Mouse (Mus musculus) CH12.LX (cell line): ENCODE data around the gene Atrnl1. TPM values are rescaled to one million over a fixed set of nuclear protein-coding genes. Genes with fewer than 3 reads are reported as not detected.

Source experiments
- DNase-seq: peaks from one replicate; pipeline ENCODE4 v3.0.0-alpha.2; 2013; ENCODE audit errors: extremely low read depth
- H3K27ac ChIP-seq: 2 replicates; pipeline ENCODE4 v1.5.1; 2012; ENCODE audit warnings: low read depth, mild to moderate bottlenecking, control low read depth, moderate library complexity; ENCODE audit not compliant: insufficient read depth
- H3K27me3 ChIP-seq: replicated peaks from 2 replicates; pipeline ENCODE3; 2012; ENCODE audit warnings: inconsistent platforms
- H3K36me3 ChIP-seq, 2 experiments: replicated peaks in 1 of 2; 2 replicates each; pipeline versions ENCODE3 to v1.6.1; 2012; ENCODE audit warnings: inconsistent platforms in 1 of 2, low read length in 1 of 2, mild to moderate bottlenecking in 1 of 2, mixed read lengths in 1 of 2, moderate library complexity in 1 of 2; ENCODE audit not compliant: control insufficient read depth in 1 of 2, insufficient read depth in 1 of 2
- H3K4me1 ChIP-seq, 2 experiments: 2 replicates each; pipeline ENCODE4 v1.6.1; 2012; ENCODE audit warnings: inconsistent platforms in 1 of 2, moderate library complexity in 1 of 2; ENCODE audit not compliant: insufficient read depth in 2 of 2, control insufficient read depth in 1 of 2
- H3K4me2 ChIP-seq: 2 replicates; pipeline ENCODE4 v1.6.1; 2012; ENCODE audit warnings: low read depth, mild to moderate bottlenecking, control low read depth; ENCODE audit not compliant: poor library complexity, insufficient read depth, severe bottlenecking
- H3K4me3 ChIP-seq, 3 experiments: fragments of 150-350 bp in 1 of 3; sonication (generic) in 1 of 3; replicated peaks in 1 of 3; 2 replicates each; pipeline versions ENCODE3 to v1.5.1; 2011 to 2012; ENCODE audit warnings: low read depth in 2 of 3, low read length in 2 of 3, mild to moderate bottlenecking in 2 of 3, moderate library complexity in 2 of 3, control low read depth in 1 of 3, improper control_type of control experiment in 1 of 3, inconsistent platforms in 1 of 3, mixed read lengths in 1 of 3; ENCODE audit not compliant: poor library complexity in 1 of 3
- H3K79me2 ChIP-seq: replicated peaks from 2 replicates; pipeline ENCODE4 v1.6.1; 2012; ENCODE audit warnings: mild to moderate bottlenecking, moderate library complexity; ENCODE audit not compliant: control insufficient read depth, poor library complexity, insufficient read depth, severe bottlenecking; ENCODE audit errors: extremely low read depth
- H3K9ac ChIP-seq: 2 replicates; pipeline ENCODE4 v1.6.1; 2012; ENCODE audit warnings: low read depth, mild to moderate bottlenecking, control low read depth, moderate library complexity; ENCODE audit not compliant: insufficient read depth
- H3K9me3 ChIP-seq: replicated peaks from 2 replicates; pipeline ENCODE3; 2012; ENCODE audit warnings: low read length, inconsistent platforms, mixed read lengths
- CHD1 ChIP-seq: IDR thresholded peaks from 2 replicates; pipeline ENCODE4 v1.6.1; 2012; ENCODE audit warnings: low read depth, low read length, improper control_type of control experiment, inconsistent platforms
- CTCF ChIP-seq, 2 experiments: IDR thresholded peaks in 1 of 2; conservative IDR thresholded peaks in 1 of 2; 2 replicates each; pipeline ENCODE4 v1.5.1; 2011 to 2012; ENCODE audit warnings: low read depth in 2 of 2, low read length in 2 of 2, improper control_type of control experiment in 1 of 2, inconsistent platforms in 1 of 2, mild to moderate bottlenecking in 1 of 2, moderate library complexity in 1 of 2
- E2F4 ChIP-seq: IDR thresholded peaks from 2 replicates; pipeline ENCODE4 v1.6.1; 2011; ENCODE audit warnings: low read depth, low read length, improper control_type of control experiment; ENCODE audit not compliant: insufficient replicate concordance
- ETS1 ChIP-seq: conservative IDR thresholded peaks from 2 replicates; pipeline ENCODE4 v1.6.1; 2012; ENCODE audit warnings: low read depth, mild to moderate bottlenecking, inconsistent platforms, low read length, improper control_type of control experiment, moderate library complexity
- HCFC1 ChIP-seq: IDR thresholded peaks from 2 replicates; pipeline ENCODE4 v1.6.1; 2012; ENCODE audit warnings: low read depth, mild to moderate bottlenecking, inconsistent platforms, low read length, improper control_type of control experiment
- KAT2A ChIP-seq: IDR thresholded peaks from 2 replicates; pipeline ENCODE4 v1.6.1; 2012; ENCODE audit warnings: low read length, improper control_type of control experiment, inconsistent platforms; ENCODE audit not compliant: insufficient replicate concordance
- MAFK ChIP-seq: IDR thresholded peaks from 2 replicates; pipeline ENCODE4 v1.6.1; 2011; ENCODE audit warnings: low read length, improper control_type of control experiment; ENCODE audit not compliant: insufficient replicate concordance
- MAX ChIP-seq: IDR thresholded peaks from 2 replicates; pipeline ENCODE4 v1.6.1; 2011; ENCODE audit warnings: low read length, improper control_type of control experiment
- MAZ ChIP-seq: IDR thresholded peaks from 2 replicates; pipeline ENCODE4 v1.6.1; 2012; ENCODE audit warnings: low read depth, mild to moderate bottlenecking, inconsistent platforms, low read length, improper control_type of control experiment, moderate library complexity
- MXI1 ChIP-seq: IDR thresholded peaks from 2 replicates; pipeline ENCODE4 v1.6.1; 2011; ENCODE audit warnings: mild to moderate bottlenecking, low read depth, low read length, improper control_type of control experiment
- MYC ChIP-seq: IDR thresholded peaks from 2 replicates; pipeline ENCODE4 v1.6.1; 2011; ENCODE audit warnings: low read depth, mild to moderate bottlenecking, improper control_type of control experiment, low read length
- NELFE ChIP-seq: IDR thresholded peaks from 2 replicates; pipeline ENCODE4 v1.6.1; 2011; ENCODE audit warnings: low read depth, low read length, improper control_type of control experiment
- NRF1 ChIP-seq: IDR thresholded peaks from 2 replicates; pipeline ENCODE4 v1.6.1; 2014; ENCODE audit warnings: low read depth, mild to moderate bottlenecking, inconsistent platforms, low read length, improper control_type of control experiment, moderate library complexity
- POLR2A ChIP-seq: IDR thresholded peaks from 2 replicates; pipeline ENCODE4 v1.6.1; 2011; ENCODE audit warnings: low read depth, mild to moderate bottlenecking, improper control_type of control experiment, low read length
- POLR2AphosphoS2 ChIP-seq: IDR thresholded peaks from 2 replicates; pipeline ENCODE4 v1.6.1; 2011; ENCODE audit warnings: low read depth, low read length, improper control_type of control experiment
- RCOR1 ChIP-seq: conservative IDR thresholded peaks from 2 replicates; pipeline ENCODE4 v1.6.1; 2012; ENCODE audit warnings: low read depth, mild to moderate bottlenecking, inconsistent platforms, low read length, improper control_type of control experiment
- SIN3A ChIP-seq: IDR thresholded peaks from 2 replicates; pipeline ENCODE4 v1.6.1; 2012; ENCODE audit warnings: low read length, improper control_type of control experiment, inconsistent platforms
- SMC3 ChIP-seq: IDR thresholded peaks from 2 replicates; pipeline ENCODE4 v1.6.1; 2011; ENCODE audit warnings: low read depth, low read length, improper control_type of control experiment
- TCF12 ChIP-seq: IDR thresholded peaks from 2 replicates; pipeline ENCODE4 v1.6.1; 2014; ENCODE audit warnings: low read depth, mild to moderate bottlenecking, inconsistent platforms, low read length, improper control_type of control experiment
- UBTF ChIP-seq: IDR thresholded peaks from 2 replicates; pipeline ENCODE4 v1.6.1; 2012; ENCODE audit warnings: low read depth, mild to moderate bottlenecking, inconsistent platforms, low read length, improper control_type of control experiment, moderate library complexity
- USF2 ChIP-seq: conservative IDR thresholded peaks from 2 replicates; pipeline ENCODE4 v1.6.1; 2011; ENCODE audit warnings: low read depth, low read length, improper control_type of control experiment
- ZC3H11A ChIP-seq: IDR thresholded peaks from 2 replicates; pipeline ENCODE4 v1.6.1; 2012; ENCODE audit warnings: low read depth, mild to moderate bottlenecking, inconsistent platforms, low read length, improper control_type of control experiment
- ZKSCAN1 ChIP-seq: IDR thresholded peaks from 2 replicates; pipeline ENCODE4 v1.6.1; 2012; ENCODE audit warnings: low read depth, inconsistent platforms, low read length, improper control_type of control experiment, borderline replicate concordance
- ZMIZ1 ChIP-seq: IDR thresholded peaks from 2 replicates; pipeline ENCODE4 v1.6.1; 2012; ENCODE audit warnings: low read depth, mild to moderate bottlenecking, inconsistent platforms, low read length, improper control_type of control experiment
- ZNF384 ChIP-seq: IDR thresholded peaks from 2 replicates; pipeline ENCODE4 v1.6.1; 2012; ENCODE audit warnings: low read depth, low read length, improper control_type of control experiment, inconsistent platforms
- dilution Hi-C: fragments of 300-500 bp; cut with MboI; formaldehyde crosslinking; loops from 2 replicates; pipeline ENCODE4 v1.14.3; 2020; ENCODE audit warnings: low sequenced_read_pairs; ENCODE audit not compliant: extremely low pct_unique_long_range_greater_than_20kb, extremely low pct_ligation_motif_present
- in situ Hi-C: fragments of 300-500 bp; cut with MboI; formaldehyde crosslinking; loops from 3 replicates; pipeline ENCODE4 v1.14.3; 2019; ENCODE audit warnings: low sequenced_read_pairs, low pct_ligation_motif_present, low pct_unique_long_range_greater_than_20kb, mixed read lengths
- polyA plus RNA-seq: library from polyadenylated mRNA; unstranded; fragments of >175 nt; gene quantifications from 2 replicates; pipeline ENCODE4 v1.2.1, GENCODE M21; 2012; ENCODE audit warnings: low read depth; ENCODE audit not compliant: insufficient read length
- total RNA-seq, 2 experiments: library from RNA; depleted of rRNA; stranded (reverse); fragments of 300-350 nt in 1 of 2; fragments of >200 nt in 1 of 2; gene quantifications; 2 replicates each; pipeline ENCODE4 v1.2.3; 2012 to 2014

Gene Atrnl1
- total and polyA plus RNA-seq, 3 experiments = 1.9 TPM

GRCm38 (mm10) chr19:58072846-58073245, 462.0 kb downstream of the Atrnl1 start:
- Histone ChIP-seq H3K4me3 (peak overlapping the region in 1 of 3 experiments; percentile 25), H3K9ac (no peak overlapping the region), H3K27ac (no peak overlapping the region), H3K9me3 (no peaks in the 10 kb centered on the region), H3K36me3 (no peaks in the 10 kb centered on the region), H3K4me2 (peak overlapping the region; percentile 54), H3K79me2 (no peaks in the 10 kb centered on the region), H3K27me3 (no peaks in the 10 kb centered on the region), H3K4me1 (peaks cover 7 to 24% of the 10 kb centered on the region in 2 experiments)
- in situ Hi-C loops (loop anchor here (25.0 kb wide), 1 partner anchor 389 kb away; the partner anchor contains the start of gene Gfra1), dilution Hi-C loops (no loop called here)
- DNase-seq = peak; percentile 50
- no peak for TF ChIP-seq MAX
- TF ChIP-seq E2F4 = no peak
- TF ChIP-seq ZMIZ1 = no peak
- no peak for TF ChIP-seq NRF1
- no peak for TF ChIP-seq ZNF384
- no peak for TF ChIP-seq UBTF
- TF ChIP-seq ZKSCAN1 = no peak
- TF ChIP-seq MYC = no peak
- no peak for TF ChIP-seq MAFK

GRCm38 (mm10) chr19:58075252-58075651, 464.4 kb downstream of the Atrnl1 start:
- dilution Hi-C loops = no loop called here
- in situ Hi-C loops = no loop called here

GRCm38 (mm10) chr19:58076961-58077371, 466.1 kb downstream of the Atrnl1 start:
- dilution Hi-C loops = no loop called here
- Histone ChIP-seq H3K9ac (no peak overlapping the region), H3K36me3 (no peaks in the 10 kb centered on the region), H3K4me1 (peaks cover 7 to 24% of the 10 kb centered on the region in 2 experiments), H3K4me3 (no peak overlapping the region), H3K27ac (no peak overlapping the region), H3K27me3 (no peaks in the 10 kb centered on the region), H3K9me3 (no peaks in the 10 kb centered on the region), H3K4me2 (no peak overlapping the region), H3K79me2 (no peaks in the 10 kb centered on the region)
- in situ Hi-C loops = no loop called here
- TF ChIP-seq KAT2A = no peak
- TF ChIP-seq ETS1 = no peak
- TF ChIP-seq HCFC1 = no peak
- no peak for TF ChIP-seq SMC3
- TF ChIP-seq CTCF (conservative IDR thresholded peaks at IDR 0.05 in 1 of 2, IDR thresholded peaks at IDR 0.05 in 1 of 2; ENCODE audit: low read depth in 2 of 2, low read length in 2 of 2) = no peak
- TF ChIP-seq MXI1 = no peak
- no peak for TF ChIP-seq MAFK
- TF ChIP-seq ZKSCAN1 = no peak
- TF ChIP-seq USF2 = no peak
- no peak for TF ChIP-seq TCF12
- no peak for TF ChIP-seq POLR2AphosphoS2
- TF ChIP-seq CHD1 = no peak
- TF ChIP-seq RCOR1 = no peak
- no peak for TF ChIP-seq NELFE
- no peak for TF ChIP-seq ZC3H11A
- TF ChIP-seq MAX = no peak
- TF ChIP-seq MAZ = no peak
- DNase-seq = no peak

More at GRCm38 (mm10) chr19:58075252-58075651, 464.4 kb downstream of the Atrnl1 start:
- Histone ChIP-seq H3K4me3 (no peak overlapping the region), H3K27ac (no peak overlapping the region), H3K9ac (no peak overlapping the region), H3K4me1 (peaks cover 7 to 24% of the 10 kb centered on the region in 2 experiments), H3K9me3 (no peaks in the 10 kb centered on the region), H3K36me3 (no peaks in the 10 kb centered on the region), H3K27me3 (no peaks in the 10 kb centered on the region)
- no peak for DNase-seq
- TF ChIP-seq POLR2A = no peak
- no peak for TF ChIP-seq CTCF (conservative IDR thresholded peaks at IDR 0.05 in 1 of 2, IDR thresholded peaks at IDR 0.05 in 1 of 2; ENCODE audit: low read depth in 2 of 2, low read length in 2 of 2)
- no peak for TF ChIP-seq ZKSCAN1
- no peak for TF ChIP-seq MAFK
- no peak for TF ChIP-seq SIN3A
- TF ChIP-seq CHD1 = no peak
- TF ChIP-seq, all 38 proteins: peak for 0
- H3K79me2 ChIP-seq = no peaks in the 10 kb centered on the region
- no peak overlapping the region for H3K4me2 ChIP-seq
